11 mouse cellular contexts compared by ENCODE assay signal in the genomic region with DNA sequence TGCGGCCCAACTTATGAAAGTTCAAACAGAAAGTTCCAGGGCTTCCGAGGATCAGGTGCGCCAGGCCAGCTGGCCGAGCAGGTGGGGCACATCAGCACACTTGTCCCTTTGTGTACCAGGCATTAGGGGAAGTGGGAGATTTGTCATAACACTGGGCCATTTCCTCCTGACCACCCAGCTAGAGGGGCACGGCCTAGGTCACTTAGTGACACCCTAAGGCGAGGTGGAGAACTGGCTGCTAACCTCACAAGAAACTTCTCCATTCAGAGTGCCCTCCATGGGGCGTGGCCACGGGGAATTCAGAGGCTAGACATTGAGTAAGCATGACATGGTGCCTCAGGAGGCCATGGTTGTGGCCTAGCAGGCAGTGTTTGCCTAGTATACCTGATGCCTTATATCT.
DNase-seq lines count a peak whose midpoint lies in the region.
"Had no signal": no experiment of that assay in that cellular context is flagged by ENCODE, and none has a peak within 500 bp of the region (broad histone marks: within the 10 kb centered on the region; RNA-seq: fewer than 3 reads in every experiment).

No protein-coding gene starts in this region.

- peak; percentile 23 for DNase-seq in retina, postnatal 1 day
- DNase-seq in retina, embryonic 14.5 days (ENCODE audit: low spot score), result no peak
- peak; percentile 36 for DNase-seq in c-Kit-positive CD71-negative TER-119-negative erythroid progenitor cells, embryonic 14.5 days (ENCODE audit: low read depth)
- DNase-seq in monocyte, adult 2 months (ENCODE audit: low read depth in 1 of 2, low spot score in 2 of 2), result peak; percentile 40 to 54
- no peak for DNase-seq in ovary, adult 18-20 months (ENCODE audit: low spot score)
- DNase-seq in thymus, postnatal 14 days, result no peak
- no peak for DNase-seq in frontal cortex, postnatal 25 days (ENCODE audit: low spot score in 2 of 2)
- DNase-seq: cerebellum, adult 8-10 months; heart, adult 18-20 months; kidney, adult 11 months; right cerebral cortex, adult 18-20 months had no signal

Comparison
In these comparisons a context has a peak if more than half of its experiments do, and no peak if none do; other contexts are left out.
1. DNase-seq: peak in retina, postnatal 1 day (single experiment), c-Kit-positive CD71-negative TER-119-negative erythroid progenitor cells, embryonic 14.5 days (single experiment) and monocyte, adult 2 months (2 of 2); none in retina, embryonic 14.5 days (single experiment), ovary, adult 18-20 months (single experiment), thymus, postnatal 14 days (single experiment) and frontal cortex, postnatal 25 days (0 of 2).